In genomic region chr13:98254921-98255320, GRCm38 (mm10) we compare ENCODE assay signal across 15 mouse cellular contexts. TPM values are rescaled to one million over a fixed set of nuclear protein-coding genes. Genes with fewer than 3 reads are reported as not detected.
A peak's percentile ranks its signal among the peaks of the same experiment; 100 is the strongest.
DNase-seq lines count a peak whose midpoint lies in the region; ATAC-seq and TF ChIP-seq lines count a peak whose summit lies in the region.
"Had no signal": no experiment of that assay in that cellular context is flagged by ENCODE, and none has a peak within 500 bp of the region (broad histone marks: within the 10 kb centered on the region; RNA-seq: fewer than 3 reads in every experiment).

No protein-coding gene starts in this region.

- TF ChIP-seq EP300 in heart, adult 2 months (IDR thresholded peaks at IDR 0.05; ENCODE audit: insufficient read depth, low read depth, low read length): no peak

- no peaks in the 10 kb centered on the region for H3K27me3 ChIP-seq in heart, adult 2 months (ENCODE audit: control insufficient read depth, insufficient read depth, low read length)
- no peaks in the 10 kb centered on the region for H3K27me3 ChIP-seq in heart, embryonic 10.5 days (ENCODE audit: insufficient read depth, poor library complexity, severe bottlenecking)

- TF ChIP-seq POLR2A in heart, adult 2 months (IDR thresholded peaks at IDR 0.05; ENCODE audit: insufficient read depth, low read depth, low read length): no peak

- H3K4me1 ChIP-seq in heart, adult 2 months (ENCODE audit: control insufficient read depth, insufficient read depth, low read length): no peaks in the 10 kb centered on the region
- no peaks in the 10 kb centered on the region for H3K4me1 ChIP-seq in heart, embryonic 10.5 days

- no peaks in the 10 kb centered on the region for H3K36me3 ChIP-seq in heart, adult 2 months (ENCODE audit: control insufficient read depth, insufficient read depth, low read length)
- H3K36me3 ChIP-seq in heart, embryonic 10.5 days: peaks cover 93% of the 10 kb centered on the region

- intact Hi-C loops in heart, adult 2 months (cut with DNase I): no loop called here
- intact Hi-C loops in left cerebral cortex, postnatal 25 days (cut with DNase I): no loop called here

- H3K9me3 ChIP-seq in heart, embryonic 10.5 days: no peaks in the 10 kb centered on the region

- 70% methylated on average over 9 of the region's 9 CpGs for WGBS in heart, adult 2 months
- WGBS in heart, embryonic 10.5 days: 77% methylated on average over 9 of the region's 9 CpGs

- H3K27ac ChIP-seq in heart, adult 2 months: no peak overlapping the region
- no peak overlapping the region for H3K27ac ChIP-seq in heart, embryonic 10.5 days
- H3K27ac ChIP-seq: macrophage had no signal

- no peak overlapping the region for H3K9ac ChIP-seq in heart, adult 2 months (ENCODE audit: low read depth, low read length)

- TF ChIP-seq CTCF in heart, adult 2 months (IDR thresholded peaks at IDR 0.05): peak; percentile 7; the same call in 1 of the 2 replicates

- no peak for DNase-seq in heart, adult 2 months
- no peak for DNase-seq in heart, embryonic 10.5 days (ENCODE audit: low spot score)
- DNase-seq in MN1 (ENCODE audit: low spot score): peak; percentile 47
- DNase-seq in frontal cortex, postnatal 36 days (ENCODE audit: low spot score in 2 of 2): peak; percentile 60 to 84
- peak; percentile 71 to 93 for DNase-seq in left cerebral cortex, postnatal 25 days (ENCODE audit: low spot score in 2 of 2)
- no peak for DNase-seq in natural killer cell, adult 2 months (ENCODE audit: low spot score in 2 of 2)
- DNase-seq in adrenal gland, postnatal 10 days: no peak

- H3K4me3 ChIP-seq in heart, adult 2 months: no peak overlapping the region
- H3K4me3 ChIP-seq in heart, embryonic 10.5 days: no peak overlapping the region
- H3K4me3 ChIP-seq: erythroblast, embryonic 14.5 days had no signal

- H3K79me2 ChIP-seq in heart, adult 2 months (replicated peaks; ENCODE audit: control insufficient read depth, insufficient read depth, low read length): no peaks in the 10 kb centered on the region

- ATAC-seq in megakaryocyte progenitor cell, adult 5-6 weeks (replicated peaks; ENCODE audit: poor library complexity): no peak
- ATAC-seq: activated CD4-positive, CD25-positive, alpha-beta regulatory T cell, adult 4 months; hindbrain, embryonic 16.5 days had no signal

RNA-seq across cellular contexts. Expression of gene Utp15, which starts 7.9 kb away (rescaled TPM):
- 1 to 10 TPM; 5.7 to 6.7 TPM for total RNA-seq in heart, adult 2 months (2021)
- polyA plus RNA-seq in heart, adult 2 months (2012; rRNA removed): 4.2 and 6.2 TPM in 2 replicates
- polyA plus RNA-seq in heart, embryonic 10.5 days (2016; fragmentation: Nextera tagmentation; extraction: Ambion mirVana): 25.1 and 32.1 TPM in 2 replicates
- 10 to 100 TPM; 17.6 to 18.2 TPM for total RNA-seq in left cerebral cortex, postnatal 25 days (2021)
- total RNA-seq in megakaryocyte progenitor cell, adult 5-6 weeks (2015): 27.2 and 33.8 TPM in 2 replicates
- total RNA-seq in megakaryocyte progenitor cell, adult 5-6 weeks (2017): 39.9 and 48.0 TPM in 2 replicates
- total RNA-seq in adrenal gland, postnatal 10 days (2021): 10 to 100 TPM; 16.4 TPM

RNA-seq across cellular contexts. Expression of gene Ankra2, which starts 8.0 kb away (rescaled TPM):
- total RNA-seq in heart, adult 2 months (2021): 10 to 100 TPM; 35.6 to 46.8 TPM
- 11.3 and 17.2 TPM in 2 replicates for polyA plus RNA-seq in heart, adult 2 months (2012; rRNA removed)
- polyA plus RNA-seq in heart, embryonic 10.5 days (2016; fragmentation: Nextera tagmentation; extraction: Ambion mirVana): 14.8 and 16.3 TPM in 2 replicates
- total RNA-seq in left cerebral cortex, postnatal 25 days (2021): 10 to 100 TPM; 43.6 to 46.2 TPM
- total RNA-seq in megakaryocyte progenitor cell, adult 5-6 weeks (2015): 14.8 and 19.9 TPM in 2 replicates
- total RNA-seq in megakaryocyte progenitor cell, adult 5-6 weeks (2017): 14.2 and 20.9 TPM in 2 replicates
- total RNA-seq in adrenal gland, postnatal 10 days (2021): 10 to 100 TPM; 22.7 to 26.9 TPM

RNA-seq across cellular contexts. Expression of gene Gm21976, which starts 24.8 kb away (rescaled TPM):
- total RNA-seq in heart, adult 2 months (2021): not detected
- not detected in 2 replicates for polyA plus RNA-seq in heart, adult 2 months (2012; rRNA removed)
- not detected in 2 replicates for polyA plus RNA-seq in heart, embryonic 10.5 days (2016; fragmentation: Nextera tagmentation; extraction: Ambion mirVana)
- not detected for total RNA-seq in left cerebral cortex, postnatal 25 days (2021)
- not detected in 2 replicates for total RNA-seq in megakaryocyte progenitor cell, adult 5-6 weeks (2015)
- not detected in 2 replicates for total RNA-seq in megakaryocyte progenitor cell, adult 5-6 weeks (2017)
- not detected for total RNA-seq in adrenal gland, postnatal 10 days (2021)
- total RNA-seq: granulocyte monocyte progenitor cell, adult 5-6 weeks had no signal
- polyA plus RNA-seq: activated CD4-positive, CD25-positive, alpha-beta regulatory T cell, adult 4 months; erythroblast, embryonic 14.5 days; hindbrain, embryonic 16.5 days; limb, embryonic 11.5 days; macrophage; neural tube, embryonic 14.5 days had no signal

RNA-seq across cellular contexts. Expression of gene Arhgef28, which starts 48.7 kb away (rescaled TPM):
- 1 to 10 TPM; 4.6 to 5.2 TPM for total RNA-seq in heart, adult 2 months (2021)
- 2.4 and 3.8 TPM in 2 replicates for polyA plus RNA-seq in heart, adult 2 months (2012; rRNA removed)
- 10.2 and 10.6 TPM in 2 replicates for polyA plus RNA-seq in heart, embryonic 10.5 days (2016; fragmentation: Nextera tagmentation; extraction: Ambion mirVana)
- total RNA-seq in left cerebral cortex, postnatal 25 days (2021): 10 to 100 TPM; 37.3 to 45.1 TPM
- total RNA-seq in megakaryocyte progenitor cell, adult 5-6 weeks (2015): 2.1 and 2.9 TPM in 2 replicates
- total RNA-seq in megakaryocyte progenitor cell, adult 5-6 weeks (2017): 2.9 TPM in 2 replicates
- 10 to 100 TPM; 23.7 to 30.8 TPM for total RNA-seq in adrenal gland, postnatal 10 days (2021)
- polyA plus RNA-seq: macrophage had no signal

Comparison
In these comparisons a context has a peak if more than half of its experiments do, and no peak if none do; other contexts are left out.
1. DNase-seq: peak in MN1 (single experiment), frontal cortex, postnatal 36 days (2 of 2) and left cerebral cortex, postnatal 25 days (2 of 2); none in heart, adult 2 months (0 of 2), heart, embryonic 10.5 days (single experiment), natural killer cell, adult 2 months (0 of 2) and adrenal gland, postnatal 10 days (single experiment).